ENCODE assay signal across 20 mouse cellular contexts in the genomic region with DNA sequence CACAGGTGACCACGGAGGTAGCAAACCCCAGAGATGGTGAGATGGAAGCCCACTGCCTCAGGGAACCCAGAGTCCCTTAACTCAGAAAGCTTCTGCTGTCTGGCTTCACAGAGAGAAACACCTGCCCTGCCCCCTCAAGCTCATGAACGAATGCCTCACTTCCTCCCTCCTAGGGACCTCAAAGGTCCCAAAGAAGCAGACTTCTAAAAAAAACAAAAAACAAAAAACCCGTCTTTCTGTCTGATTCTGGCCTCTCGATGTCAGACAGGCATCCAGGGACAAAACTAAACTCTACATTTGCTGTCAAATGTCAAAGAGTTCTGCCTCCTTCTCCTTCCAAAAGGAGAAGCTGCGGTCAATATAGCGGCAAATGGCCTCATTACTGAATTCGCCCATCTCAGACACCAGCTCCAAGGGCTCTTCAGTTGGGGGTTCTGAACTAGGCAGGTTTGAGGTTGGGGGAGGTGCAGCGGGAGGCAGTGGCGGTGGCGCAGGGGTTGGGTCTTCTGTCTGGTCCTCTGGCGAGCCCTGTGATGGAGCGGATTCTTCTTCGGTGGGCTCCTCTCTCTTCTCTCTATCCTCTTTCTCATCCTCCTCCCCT. TPM values are rescaled to one million over a fixed set of nuclear protein-coding genes. Genes with fewer than 3 reads are reported as not detected.
DNase-seq lines count a peak whose midpoint lies in the region; ATAC-seq and TF ChIP-seq lines count a peak whose summit lies in the region.
"Had no signal": no experiment of that assay in that cellular context is flagged by ENCODE, and none has a peak within 500 bp of the region (broad histone marks: within the 10 kb centered on the region; RNA-seq: fewer than 3 reads in every experiment).

No protein-coding gene starts in this region.

- no peaks in the 10 kb centered on the region for H3K36me3 ChIP-seq in heart, embryonic 12.5 days
- no peaks in the 10 kb centered on the region for H3K36me3 ChIP-seq in neural tube, embryonic 15.5 days
- no peaks in the 10 kb centered on the region for H3K36me3 ChIP-seq in myocyte (ENCODE audit: control insufficient read depth, insufficient read depth)
- H3K36me3 ChIP-seq in midbrain, embryonic 10.5 days: no peaks in the 10 kb centered on the region
- H3K36me3 ChIP-seq: embryonic facial prominence, embryonic 12.5 days; forebrain, embryonic 10.5 days; limb, embryonic 13.5 days; lung, embryonic 15.5 days; stomach, embryonic 15.5 days had no signal

- H3K27ac ChIP-seq in heart, embryonic 12.5 days (ENCODE audit: poor library complexity, severe bottlenecking): no peak overlapping the region
- no peak overlapping the region for H3K27ac ChIP-seq in neural tube, embryonic 15.5 days (replicated peaks)
- no peak overlapping the region for H3K27ac ChIP-seq in midbrain, embryonic 10.5 days (replicated peaks)
- H3K27ac ChIP-seq: embryonic facial prominence, embryonic 12.5 days; forebrain, embryonic 10.5 days; limb, embryonic 13.5 days; lung, embryonic 15.5 days; stomach, embryonic 15.5 days had no signal

- peaks cover 99% of the 10 kb centered on the region for H3K27me3 ChIP-seq in heart, embryonic 12.5 days (replicated peaks)
- H3K27me3 ChIP-seq in neural tube, embryonic 15.5 days (replicated peaks): peaks cover 99% of the 10 kb centered on the region
- peaks cover 47% of the 10 kb centered on the region for H3K27me3 ChIP-seq in myocyte (ENCODE audit: control insufficient read depth, insufficient read depth, insufficient read length)
- H3K27me3 ChIP-seq in midbrain, embryonic 10.5 days (ENCODE audit: low read depth, poor library complexity, severe bottlenecking): peaks cover 100% of the 10 kb centered on the region

- H3K79me2 ChIP-seq in myocyte (ENCODE audit: control insufficient read depth, insufficient read depth): no peaks in the 10 kb centered on the region

- ATAC-seq in heart, embryonic 12.5 days (ENCODE audit: insufficient number of reproducible peaks, low FRiP score): no peak
- no peak for ATAC-seq in neural tube, embryonic 15.5 days (ENCODE audit: low FRiP score)
- peak; percentile 52 for ATAC-seq in common myeloid progenitor, adult 5-6 weeks (replicated peaks; ENCODE audit: low read depth, poor library complexity, severe bottlenecking)
- ATAC-seq: activated CD4-positive, CD25-positive, alpha-beta regulatory T cell, adult 4 months had no signal

- no peak overlapping the region for H3K9ac ChIP-seq in heart, embryonic 12.5 days
- no peak overlapping the region for H3K9ac ChIP-seq in neural tube, embryonic 15.5 days (replicated peaks)
- H3K9ac ChIP-seq: embryonic facial prominence, embryonic 12.5 days; limb, embryonic 13.5 days; lung, embryonic 15.5 days; stomach, embryonic 15.5 days had no signal

- TF ChIP-seq POLR2A in myocyte (IDR thresholded peaks at IDR 0.05; ENCODE audit: insufficient read length, low read depth): no peak

- 13% methylated on average over 13 of the region's 13 CpGs for WGBS in heart, embryonic 12.5 days
- WGBS in neural tube, embryonic 15.5 days: 9% methylated on average over 13 of the region's 13 CpGs
- 9% methylated on average over 13 of the region's 13 CpGs for WGBS in midbrain, embryonic 10.5 days

- H3K4me3 ChIP-seq in heart, embryonic 12.5 days: peak overlapping the region; percentile 31; the same call in 1 of the 2 replicates
- H3K4me3 ChIP-seq in neural tube, embryonic 15.5 days (replicated peaks): no peak overlapping the region
- no peak overlapping the region for H3K4me3 ChIP-seq in myocyte
- H3K4me3 ChIP-seq in midbrain, embryonic 10.5 days: no peak overlapping the region

- H3K9me3 ChIP-seq in heart, embryonic 12.5 days (replicated peaks): no peaks in the 10 kb centered on the region
- H3K9me3 ChIP-seq in neural tube, embryonic 15.5 days (replicated peaks): no peaks in the 10 kb centered on the region
- no peaks in the 10 kb centered on the region for H3K9me3 ChIP-seq in midbrain, embryonic 10.5 days (replicated peaks)
- H3K9me3 ChIP-seq: embryonic facial prominence, embryonic 12.5 days; forebrain, embryonic 10.5 days; limb, embryonic 13.5 days; lung, embryonic 15.5 days; stomach, embryonic 15.5 days had no signal

- no peak for DNase-seq in heart, postnatal 4 days
- DNase-seq in neural tube, embryonic 10.5 days (ENCODE audit: extremely low spot score, low spot score): peak; percentile 26
- no peak for DNase-seq in retina, embryonic 14.5 days (ENCODE audit: low spot score)
- DNase-seq in midbrain, embryonic 10.5 days (ENCODE audit: low spot score): no peak
- DNase-seq: adrenal gland, postnatal 36 days; heart, postnatal 36 days; kidney, postnatal 14 days; layer of hippocampus, postnatal 36 days had no signal

- peaks cover 44% of the 10 kb centered on the region for H3K4me1 ChIP-seq in heart, embryonic 12.5 days (replicated peaks)
- H3K4me1 ChIP-seq in neural tube, embryonic 15.5 days: peaks cover 40% of the 10 kb centered on the region
- H3K4me1 ChIP-seq in midbrain, embryonic 10.5 days: peaks cover 57% of the 10 kb centered on the region

- peak overlapping the region; percentile 67 for H3K4me2 ChIP-seq in heart, embryonic 12.5 days
- H3K4me2 ChIP-seq in neural tube, embryonic 15.5 days: no peak overlapping the region
- H3K4me2 ChIP-seq in myocyte (ENCODE audit: low read depth): no peak overlapping the region

- no peak overlapping the region for H3ac ChIP-seq in myocyte (ENCODE audit: control insufficient read depth, insufficient read length)

TF ChIP-seq in myocyte, 11 proteins besides CTCF, POLR2A, EP300 and RAD21:
- no peak for TF ChIP-seq CEBPB (IDR thresholded peaks at IDR 0.05; ENCODE audit: insufficient read depth, poor library complexity, severe bottlenecking)
- TF ChIP-seq POLR2AphosphoS2 (IDR thresholded peaks at IDR 0.05; ENCODE audit: insufficient read length, low read depth): peak; percentile 45
- no peak for TF ChIP-seq MAX (IDR thresholded peaks at IDR 0.05; ENCODE audit: low read depth)
- no peak for TF ChIP-seq MYOD1 (IDR thresholded peaks at IDR 0.05; ENCODE audit: control insufficient read depth in 1 of 3, insufficient read length in 2 of 3, low read depth in 2 of 3)
- no peak for TF ChIP-seq TCF12 (IDR thresholded peaks at IDR 0.05; ENCODE audit: insufficient read depth, poor library complexity, severe bottlenecking)

RNA-seq across cellular contexts. Expression of a gene that starts 8.7 kb away (rescaled TPM):
- 0.86 and 1.1 TPM in 2 replicates for polyA plus RNA-seq in heart, embryonic 12.5 days (2016; fragmentation: Nextera tagmentation; extraction: Ambion mirVana)
- total RNA-seq in heart, postnatal 4 days (2021): 1 to 10 TPM in 1 of 2 experiments, under 1 TPM in 1; 0.88 to 2.2 TPM
- polyA plus RNA-seq in neural tube, embryonic 15.5 days (2015; fragmentation: Nextera tagmentation; extraction: Ambion mirVana): 1.2 and 2.4 TPM in 2 replicates
- not detected in 2 replicates for total RNA-seq in common myeloid progenitor, adult 5-6 weeks (2017)
- 4.0 TPM for polyA plus RNA-seq in myocyte (2012; fragmentation: generic; extraction: Trizol)
- 0.47 and 1.0 TPM in 2 replicates for polyA plus RNA-seq in midbrain, embryonic 10.5 days (2016; fragmentation: Nextera tagmentation; extraction: Ambion mirVana)

RNA-seq across cellular contexts. Expression of a gene that starts 27.7 kb away (rescaled TPM):
- polyA plus RNA-seq in heart, embryonic 12.5 days (2016; fragmentation: Nextera tagmentation; extraction: Ambion mirVana): 1.3 and 1.6 TPM in 2 replicates
- total RNA-seq in heart, postnatal 4 days (2021): 1 to 10 TPM; 1.5 to 1.8 TPM
- polyA plus RNA-seq in neural tube, embryonic 15.5 days (2015; fragmentation: Nextera tagmentation; extraction: Ambion mirVana): 0.31 and 3.3 TPM in 2 replicates
- total RNA-seq in common myeloid progenitor, adult 5-6 weeks (2017): 1.3 and 1.8 TPM in 2 replicates
- 0.65 TPM for polyA plus RNA-seq in myocyte (2012; fragmentation: generic; extraction: Trizol)
- polyA plus RNA-seq in midbrain, embryonic 10.5 days (2016; fragmentation: Nextera tagmentation; extraction: Ambion mirVana): 0.94 and 1.4 TPM in 2 replicates

RNA-seq across cellular contexts. Expression of a gene that starts 34.2 kb away (rescaled TPM):
- not detected in 2 replicates for polyA plus RNA-seq in heart, embryonic 12.5 days (2016; fragmentation: Nextera tagmentation; extraction: Ambion mirVana)
- total RNA-seq in heart, postnatal 4 days (2021): not detected
- polyA plus RNA-seq in neural tube, embryonic 15.5 days (2015; fragmentation: Nextera tagmentation; extraction: Ambion mirVana): not detected in 2 replicates
- total RNA-seq in common myeloid progenitor, adult 5-6 weeks (2017): not detected in 2 replicates
- not detected for polyA plus RNA-seq in myocyte (2012; fragmentation: generic; extraction: Trizol)
- 0.79 and 1.3 TPM in 2 replicates for polyA plus RNA-seq in midbrain, embryonic 10.5 days (2016; fragmentation: Nextera tagmentation; extraction: Ambion mirVana)
- total RNA-seq: adrenal gland, postnatal 36 days; heart, postnatal 36 days; layer of hippocampus, postnatal 36 days had no signal
- polyA plus RNA-seq: activated CD4-positive, CD25-positive, alpha-beta regulatory T cell, adult 4 months; C2C12; embryonic facial prominence, embryonic 12.5 days; forebrain, embryonic 10.5 days; intestine, embryonic 14.5 days; limb, embryonic 13.5 days had no signal

RNA-seq across cellular contexts. Expression of a gene that starts 52.2 kb away (rescaled TPM):
- polyA plus RNA-seq in heart, embryonic 12.5 days (2016; fragmentation: Nextera tagmentation; extraction: Ambion mirVana): 13.6 and 14.1 TPM in 2 replicates
- total RNA-seq in heart, postnatal 4 days (2021): 10 to 100 TPM; 35.0 to 35.3 TPM
- polyA plus RNA-seq in neural tube, embryonic 15.5 days (2015; fragmentation: Nextera tagmentation; extraction: Ambion mirVana): 13.5 and 13.6 TPM in 2 replicates
- 6.0 and 7.2 TPM in 2 replicates for total RNA-seq in common myeloid progenitor, adult 5-6 weeks (2017)
- polyA plus RNA-seq in myocyte (2012; fragmentation: generic; extraction: Trizol): 65.8 TPM
- 8.1 and 9.5 TPM in 2 replicates for polyA plus RNA-seq in midbrain, embryonic 10.5 days (2016; fragmentation: Nextera tagmentation; extraction: Ambion mirVana)

RNA-seq across cellular contexts. Expression of a gene that starts 53.5 kb away (rescaled TPM):
- polyA plus RNA-seq in heart, embryonic 12.5 days (2016; fragmentation: Nextera tagmentation; extraction: Ambion mirVana): 63.4 and 64.6 TPM in 2 replicates
- 10 to 100 TPM; 54.3 to 58.4 TPM for total RNA-seq in heart, postnatal 4 days (2021)
- polyA plus RNA-seq in neural tube, embryonic 15.5 days (2015; fragmentation: Nextera tagmentation; extraction: Ambion mirVana): 402 and 456 TPM in 2 replicates
- 58.2 and 59.6 TPM in 2 replicates for total RNA-seq in common myeloid progenitor, adult 5-6 weeks (2017)
- polyA plus RNA-seq in myocyte (2012; fragmentation: generic; extraction: Trizol): 167 TPM
- polyA plus RNA-seq in midbrain, embryonic 10.5 days (2016; fragmentation: Nextera tagmentation; extraction: Ambion mirVana): 85.7 and 99.7 TPM in 2 replicates
